Mouse (Mus musculus): ENCODE results near the gene Trp53. TPM values are rescaled to one million over a fixed set of nuclear protein-coding genes. Genes with fewer than 3 reads are reported as not detected.
A peak's percentile ranks its signal among the peaks of the same experiment; 100 is the strongest.
"Not testable (repeated sequence)": the region's sequence is repeated elsewhere in the genome, so short reads cannot be mapped to it uniquely, and the experiment has no call there.

Trp53 gene
- polyA plus RNA-seq, 1 experiment from 2014 or later, result 117 TPM

GRCm38 (mm10) chr11:69620394-69621081, 40.4 kb downstream of the Trp53 start:
- H3K27ac ChIP-seq (replicated peaks), result no peak overlapping the region
- WGBS, result 90% methylated on average over 7 of the region's 7 CpGs

GRCm38 (mm10) chr11:69621571-69622268, 41.6 kb downstream of the Trp53 start, which contains the start of gene Sat2:
TSS of gene Sat2 (plus strand) at chr11:69622024.
- Histone ChIP-seq H3K27ac (replicated peaks) (peak within 1 kb of the TSS; percentile 75), H3K4me3 (peak within 1 kb of the TSS; percentile 44), H3K9me3 (no peaks in the 10 kb centered on the region), H3K9ac (replicated peaks) (peak within 1 kb of the TSS; percentile 62), H3K27me3 (peaks cover 13% of the 10 kb centered on the region), H3K4me1 (peaks cover 15% of the 10 kb centered on the region), H3K4me2 (replicated peaks) (peak within 1 kb of the TSS; percentile 65), H3K36me3 (no peaks in the 10 kb centered on the region)
- ATAC-seq (ENCODE audit: low FRiP score, low read depth), result peak; percentile 85
- under 1% methylated on average over 20 of the region's 20 CpGs for WGBS

More at GRCm38 (mm10) chr11:69620394-69621081, 40.4 kb downstream of the Trp53 start:
- no peak overlapping the region for H3K4me2 ChIP-seq (replicated peaks)
- no peak overlapping the region for H3K9ac ChIP-seq (replicated peaks)
- H3K36me3 ChIP-seq, result no peaks in the 10 kb centered on the region
- peaks cover 15% of the 10 kb centered on the region for H3K4me1 ChIP-seq
- H3K9me3 ChIP-seq, result no peaks in the 10 kb centered on the region
- no peak overlapping the region for H3K4me3 ChIP-seq
- no peak for ATAC-seq (ENCODE audit: low FRiP score, low read depth)
- peaks cover 19% of the 10 kb centered on the region for H3K27me3 ChIP-seq

- H3K4me1 ChIP-seq, result peaks cover 15% of the 10 kb centered on the region
- peaks cover 7% of the 10 kb centered on the region; the same call in 1 of the 2 replicates for H3K27me3 ChIP-seq
- H3K27ac ChIP-seq (replicated peaks), result peak overlapping the region; percentile 75
- H3K9me3 ChIP-seq, result no peaks in the 10 kb centered on the region
- H3K36me3 ChIP-seq, result no peaks in the 10 kb centered on the region
- H3K4me2 ChIP-seq (replicated peaks), result peak overlapping the region; percentile 65
- H3K9ac ChIP-seq (replicated peaks), result peak overlapping the region; percentile 62
- ATAC-seq (ENCODE audit: low FRiP score, low read depth), result 0 out of 2 replicates have a peak, but pooled peaks have one; percentile 19
- WGBS, result 52% methylated on average over 6 of the region's 6 CpGs
- peak overlapping the region; percentile 44 for H3K4me3 ChIP-seq
Measured at GRCm38 (mm10) chr11:69622406-69622805, 42.2 kb downstream of the Trp53 start.

- no peaks in the 10 kb centered on the region for H3K36me3 ChIP-seq
- H3K4me2 ChIP-seq (replicated peaks), result peak overlapping the region; percentile 65; the same call in 1 of the 2 replicates
- 75% methylated on average over 4 of the region's 4 CpGs for WGBS
- no peak for ATAC-seq (ENCODE audit: low FRiP score, low read depth)
- no peak overlapping the region for H3K9ac ChIP-seq (replicated peaks)
- no peak overlapping the region for H3K4me3 ChIP-seq
- H3K9me3 ChIP-seq, result no peaks in the 10 kb centered on the region
- no peak overlapping the region for H3K27ac ChIP-seq (replicated peaks)
- 0 out of 2 replicates have a peak, but pooled peaks cover 1% of the 10 kb centered on the region for H3K27me3 ChIP-seq
- peaks cover 15% of the 10 kb centered on the region for H3K4me1 ChIP-seq
Measured at GRCm38 (mm10) chr11:69623006-69623405, 42.8 kb downstream of the Trp53 start.

GRCm38 (mm10) chr11:69624339-69624738, 44.2 kb downstream of the Trp53 start:
- H3K4me2 ChIP-seq (replicated peaks); H3K4me3 ChIP-seq; H3K36me3 ChIP-seq; H3K9me3 ChIP-seq; H3K27me3 ChIP-seq; H3K27ac ChIP-seq (replicated peaks); ATAC-seq (ENCODE audit: low FRiP score, low read depth); H3K9ac ChIP-seq (replicated peaks): not testable (repeated sequence)
- 88% methylated on average over 2 of the region's 2 CpGs for WGBS
- H3K4me1 ChIP-seq, result peaks cover 15% of the 10 kb centered on the region

- H3K4me2 ChIP-seq (replicated peaks), result no peak overlapping the region
- ATAC-seq (ENCODE audit: low FRiP score, low read depth), result no peak
- 36% methylated on average over 6 of the region's 6 CpGs for WGBS
- no peaks in the 10 kb centered on the region for H3K9me3 ChIP-seq
- H3K27me3 ChIP-seq, result no peaks in the 10 kb centered on the region
- no peaks in the 10 kb centered on the region for H3K4me1 ChIP-seq
- no peak overlapping the region for H3K27ac ChIP-seq (replicated peaks)
- H3K36me3 ChIP-seq, result no peaks in the 10 kb centered on the region
- no peak overlapping the region for H3K9ac ChIP-seq (replicated peaks)
- H3K4me3 ChIP-seq, result no peak overlapping the region
Measured at GRCm38 (mm10) chr11:69628286-69628685, 48.1 kb downstream of the Trp53 start.

- Histone ChIP-seq H3K4me2 (replicated peaks) (no peak overlapping the region), H3K4me1 (peaks cover 12% of the 10 kb centered on the region), H3K4me3 (no peak overlapping the region), H3K27me3 (no peaks in the 10 kb centered on the region), H3K9ac (replicated peaks) (no peak overlapping the region), H3K9me3 (no peaks in the 10 kb centered on the region), H3K27ac (replicated peaks) (no peak overlapping the region), H3K36me3 (no peaks in the 10 kb centered on the region)
- ATAC-seq (ENCODE audit: low FRiP score, low read depth), result no peak
- 69% methylated on average over 1 of the region's 1 CpGs for WGBS
Measured at GRCm38 (mm10) chr11:69629802-69630201, 49.6 kb downstream of the Trp53 start.

GRCm38 (mm10) chr11:69632284-69633089, 52.3 kb downstream of the Trp53 start, which contains the start of gene Fxr2:
TSS of gene Fxr2 (plus strand) at chr11:69632990.
- H3K27me3 ChIP-seq, result no peaks in the 10 kb centered on the region
- H3K4me1 ChIP-seq, result peaks cover 21% of the 10 kb centered on the region
- H3K27ac ChIP-seq (replicated peaks), result peak within 1 kb of the TSS; percentile 98
- H3K9me3 ChIP-seq, result no peaks in the 10 kb centered on the region
- ATAC-seq (ENCODE audit: low FRiP score, low read depth), result peak; percentile 99
- peak within 1 kb of the TSS; percentile 80 for H3K4me2 ChIP-seq (replicated peaks)
- 1% methylated on average over 43 of the region's 56 CpGs for WGBS
- H3K9ac ChIP-seq (replicated peaks), result peak within 1 kb of the TSS; percentile 96
- peaks cover 2% of the 10 kb centered on the region for H3K36me3 ChIP-seq
- H3K4me3 ChIP-seq, result peak within 1 kb of the TSS; percentile 99

- H3K9me3 ChIP-seq, result no peaks in the 10 kb centered on the region
- peaks cover 21% of the 10 kb centered on the region for H3K4me1 ChIP-seq
- WGBS, result under 1% methylated on average over 41 of the region's 50 CpGs
- H3K27ac ChIP-seq (replicated peaks), result peak overlapping the region; percentile 98
- H3K36me3 ChIP-seq, result peaks cover 9% of the 10 kb centered on the region
- peak overlapping the region; percentile 80 for H3K4me2 ChIP-seq (replicated peaks)
- peak overlapping the region; percentile 99 for H3K4me3 ChIP-seq
- peak; percentile 63 for ATAC-seq (ENCODE audit: low FRiP score, low read depth)
- H3K27me3 ChIP-seq, result no peaks in the 10 kb centered on the region
- peak overlapping the region; percentile 96 for H3K9ac ChIP-seq (replicated peaks)
Measured at GRCm38 (mm10) chr11:69633128-69633866, 53.1 kb downstream of the Trp53 start.

GRCm38 (mm10) chr11:69635471-69635870, 55.3 kb downstream of the Trp53 start:
- Histone ChIP-seq H3K4me2 (replicated peaks) (peak overlapping the region; percentile 80), H3K27me3 (no peaks in the 10 kb centered on the region), H3K9me3 (no peaks in the 10 kb centered on the region), H3K4me1 (peaks cover 21% of the 10 kb centered on the region), H3K9ac (replicated peaks) (no peak overlapping the region), H3K27ac (replicated peaks) (no peak overlapping the region), H3K36me3 (peaks cover 26% of the 10 kb centered on the region), H3K4me3 (0 out of 2 replicates have a peak overlapping the region, but pooled peaks have one; percentile 4)
- ATAC-seq (ENCODE audit: low FRiP score, low read depth), result no peak
- WGBS, result 90% methylated on average over 3 of the region's 3 CpGs
